Mouse (Mus musculus) bone marrow, adult 2 months (tissue): Measurements from ENCODE around the gene Psmb1.

ENCODE experiments used
- CTCF ChIP-seq: fragments of 200-500 bp; IDR thresholded peaks from 2 replicates; pipeline ENCODE4 v1.5.1; 2011; ENCODE audit warnings: low read length, control low read depth; ENCODE audit not compliant: control insufficient read depth, insufficient read depth
- POLR2A ChIP-seq: fragments of 200-500 bp; IDR thresholded peaks from 2 replicates; pipeline ENCODE4 v1.6.1; 2011; ENCODE audit warnings: low read depth, mild to moderate bottlenecking, control low read depth, low read length, borderline replicate concordance; ENCODE audit not compliant: control insufficient read depth

- TF ChIP-seq CTCF: no peak
- TF ChIP-seq POLR2A: peak; percentile 86
These were observed at the start of gene Psmb1, which contains the start of gene Tbp for GRCm38 (mm10) chr17:15499656-15500394.
